Mouse (Mus musculus): ENCODE results near the gene Anxa1. TPM values are rescaled to one million over a fixed set of nuclear protein-coding genes. Genes with fewer than 3 reads are reported as not detected.
A peak's percentile ranks its signal among the peaks of the same experiment; 100 is the strongest.

Gene Anxa1
- polyA plus RNA-seq, 1 experiment from 2014 or later: 39.8 TPM

GRCm38 (mm10) chr19:20389245-20389644, 1.5 kb downstream of the Anxa1 start:
- Histone ChIP-seq H3K36me3 (ENCODE audit: control insufficient read depth, insufficient read depth, low read length) (no peaks in the 10 kb centered on the region), H3K9ac (ENCODE audit: low read length) (no peak overlapping the region), H3K4me3 (ENCODE audit: low read depth, low read length) (0 out of 2 replicates have a peak overlapping the region, but pooled peaks have one; percentile 0), H3K27me3 (replicated peaks; ENCODE audit: control insufficient read depth, insufficient read depth, low read length) (no peaks in the 10 kb centered on the region), H3K4me2 (ENCODE audit: low read length) (peak overlapping the region; percentile 35; the same call in 1 of the 2 replicates), H3K4me1 (replicated peaks; ENCODE audit: control insufficient read depth, insufficient read depth, low read length) (0 out of 2 replicates have a peak, but pooled peaks cover 3% of the 10 kb centered on the region), H3K27ac (ENCODE audit: low read depth) (no peak overlapping the region), H3K9me3 (ENCODE audit: control insufficient read depth, low read length) (no peaks in the 10 kb centered on the region)
- 63% methylated on average over 6 of the region's 6 CpGs for WGBS
- no peak for ATAC-seq (replicated peaks; ENCODE audit: low FRiP score, low TSS enrichment, low read depth)
- DNase-seq (ENCODE audit: low spot score): no peak

GRCm38 (mm10) chr19:20388276-20388675, 2.5 kb downstream of the Anxa1 start:
- H3K9me3 ChIP-seq (ENCODE audit: control insufficient read depth, low read length): no peaks in the 10 kb centered on the region
- no peak for ATAC-seq (replicated peaks; ENCODE audit: low FRiP score, low TSS enrichment, low read depth)

GRCm38 (mm10) chr19:20386296-20386695, 4.4 kb downstream of the Anxa1 start:
- H3K9ac ChIP-seq (ENCODE audit: low read length): no peak overlapping the region
- DNase-seq (ENCODE audit: low spot score) (no peak), ATAC-seq (replicated peaks; ENCODE audit: low FRiP score, low TSS enrichment, low read depth) (no peak)
- H3K4me3 ChIP-seq (ENCODE audit: low read depth, low read length): no peak overlapping the region
- no peaks in the 10 kb centered on the region for H3K9me3 ChIP-seq (ENCODE audit: control insufficient read depth, low read length)
- H3K4me2 ChIP-seq (ENCODE audit: low read length): no peak overlapping the region
- WGBS: 87% methylated on average over 2 of the region's 2 CpGs
- no peaks in the 10 kb centered on the region for H3K36me3 ChIP-seq (ENCODE audit: control insufficient read depth, insufficient read depth, low read length)
- no peak overlapping the region for H3K27ac ChIP-seq (ENCODE audit: low read depth)
- H3K27me3 ChIP-seq (replicated peaks; ENCODE audit: control insufficient read depth, insufficient read depth, low read length): no peaks in the 10 kb centered on the region
- H3K4me1 ChIP-seq (replicated peaks; ENCODE audit: control insufficient read depth, insufficient read depth, low read length): 0 out of 2 replicates have a peak, but pooled peaks cover 3% of the 10 kb centered on the region

More at GRCm38 (mm10) chr19:20388276-20388675, 2.5 kb downstream of the Anxa1 start:
- no peak overlapping the region for H3K9ac ChIP-seq (ENCODE audit: low read length)
- H3K27me3 ChIP-seq (replicated peaks; ENCODE audit: control insufficient read depth, insufficient read depth, low read length): no peaks in the 10 kb centered on the region
- DNase-seq (ENCODE audit: low spot score): no peak
- WGBS: 76% methylated on average over 6 of the region's 6 CpGs
- no peak overlapping the region for H3K4me2 ChIP-seq (ENCODE audit: low read length)
- 0 out of 2 replicates have a peak, but pooled peaks cover 3% of the 10 kb centered on the region for H3K4me1 ChIP-seq (replicated peaks; ENCODE audit: control insufficient read depth, insufficient read depth, low read length)
- H3K36me3 ChIP-seq (ENCODE audit: control insufficient read depth, insufficient read depth, low read length): no peaks in the 10 kb centered on the region
- no peak overlapping the region for H3K27ac ChIP-seq (ENCODE audit: low read depth)
- no peak overlapping the region for H3K4me3 ChIP-seq (ENCODE audit: low read depth, low read length)

GRCm38 (mm10) chr19:20385645-20386044, 5.1 kb downstream of the Anxa1 start:
- no peaks in the 10 kb centered on the region for H3K36me3 ChIP-seq (ENCODE audit: control insufficient read depth, insufficient read depth, low read length)
- DNase-seq (ENCODE audit: low spot score): no peak
- H3K4me2 ChIP-seq (ENCODE audit: low read length): no peak overlapping the region
- no peak overlapping the region for H3K27ac ChIP-seq (ENCODE audit: low read depth)
- no peaks in the 10 kb centered on the region for H3K9me3 ChIP-seq (ENCODE audit: control insufficient read depth, low read length)
- no peak overlapping the region for H3K4me3 ChIP-seq (ENCODE audit: low read depth, low read length)
- WGBS: 86% methylated on average over 6 of the region's 6 CpGs
- ATAC-seq (replicated peaks; ENCODE audit: low FRiP score, low TSS enrichment, low read depth): no peak
- no peaks in the 10 kb centered on the region for H3K27me3 ChIP-seq (replicated peaks; ENCODE audit: control insufficient read depth, insufficient read depth, low read length)
- H3K9ac ChIP-seq (ENCODE audit: low read length): no peak overlapping the region
- 0 out of 2 replicates have a peak, but pooled peaks cover 3% of the 10 kb centered on the region for H3K4me1 ChIP-seq (replicated peaks; ENCODE audit: control insufficient read depth, insufficient read depth, low read length)

- DNase-seq (ENCODE audit: low spot score) (no peak), ATAC-seq (replicated peaks; ENCODE audit: low FRiP score, low TSS enrichment, low read depth) (no peak)
- H3K4me1 ChIP-seq (replicated peaks; ENCODE audit: control insufficient read depth, insufficient read depth, low read length): no peaks in the 10 kb centered on the region
- no peak overlapping the region for H3K4me3 ChIP-seq (ENCODE audit: low read depth, low read length)
- H3K4me2 ChIP-seq (ENCODE audit: low read length): no peak overlapping the region
- H3K27ac ChIP-seq (ENCODE audit: low read depth): no peak overlapping the region
- H3K36me3 ChIP-seq (ENCODE audit: control insufficient read depth, insufficient read depth, low read length): no peaks in the 10 kb centered on the region
- H3K9ac ChIP-seq (ENCODE audit: low read length): no peak overlapping the region
- WGBS: 67% methylated on average over 2 of the region's 2 CpGs
- H3K9me3 ChIP-seq (ENCODE audit: control insufficient read depth, low read length): no peaks in the 10 kb centered on the region
- no peaks in the 10 kb centered on the region for H3K27me3 ChIP-seq (replicated peaks; ENCODE audit: control insufficient read depth, insufficient read depth, low read length)
Measured at GRCm38 (mm10) chr19:20381207-20381752, 9.5 kb downstream of the Anxa1 start.

- no peaks in the 10 kb centered on the region for H3K4me1 ChIP-seq (replicated peaks; ENCODE audit: control insufficient read depth, insufficient read depth, low read length)
- H3K9me3 ChIP-seq (ENCODE audit: control insufficient read depth, low read length): no peaks in the 10 kb centered on the region
- ATAC-seq (replicated peaks; ENCODE audit: low FRiP score, low TSS enrichment, low read depth): no peak
- no peak overlapping the region for H3K27ac ChIP-seq (ENCODE audit: low read depth)
- no peaks in the 10 kb centered on the region for H3K27me3 ChIP-seq (replicated peaks; ENCODE audit: control insufficient read depth, insufficient read depth, low read length)
- no peaks in the 10 kb centered on the region for H3K36me3 ChIP-seq (ENCODE audit: control insufficient read depth, insufficient read depth, low read length)
- H3K9ac ChIP-seq (ENCODE audit: low read length): no peak overlapping the region
- no peak overlapping the region for H3K4me2 ChIP-seq (ENCODE audit: low read length)
- WGBS: 82% methylated on average over 2 of the region's 2 CpGs
- DNase-seq (ENCODE audit: low spot score): no peak
- H3K4me3 ChIP-seq (ENCODE audit: low read depth, low read length): no peak overlapping the region
Measured at GRCm38 (mm10) chr19:20370175-20370574, 20.6 kb downstream of the Anxa1 start.

- ATAC-seq (replicated peaks; ENCODE audit: low FRiP score, low TSS enrichment, low read depth): no peak
- Histone ChIP-seq H3K36me3 (ENCODE audit: control insufficient read depth, insufficient read depth, low read length) (no peaks in the 10 kb centered on the region), H3K4me2 (ENCODE audit: low read length) (no peak overlapping the region), H3K9ac (ENCODE audit: low read length) (no peak overlapping the region), H3K27ac (ENCODE audit: low read depth) (no peak overlapping the region), H3K9me3 (ENCODE audit: control insufficient read depth, low read length) (no peaks in the 10 kb centered on the region), H3K4me1 (replicated peaks; ENCODE audit: control insufficient read depth, insufficient read depth, low read length) (no peaks in the 10 kb centered on the region), H3K4me3 (ENCODE audit: low read depth, low read length) (no peak overlapping the region), H3K27me3 (replicated peaks; ENCODE audit: control insufficient read depth, insufficient read depth, low read length) (no peaks in the 10 kb centered on the region)
- WGBS: 82% methylated on average over 5 of the region's 5 CpGs
- DNase-seq (ENCODE audit: low spot score): no peak
Measured at GRCm38 (mm10) chr19:20366571-20366970, 24.2 kb downstream of the Anxa1 start.

GRCm38 (mm10) chr19:20366010-20366409, 24.7 kb downstream of the Anxa1 start:
- H3K4me1 ChIP-seq (replicated peaks; ENCODE audit: control insufficient read depth, insufficient read depth, low read length): no peaks in the 10 kb centered on the region
- H3K9me3 ChIP-seq (ENCODE audit: control insufficient read depth, low read length): no peaks in the 10 kb centered on the region
- H3K27ac ChIP-seq (ENCODE audit: low read depth): no peak overlapping the region
- H3K36me3 ChIP-seq (ENCODE audit: control insufficient read depth, insufficient read depth, low read length): no peaks in the 10 kb centered on the region
- H3K4me2 ChIP-seq (ENCODE audit: low read length): no peak overlapping the region
- no peak for DNase-seq (ENCODE audit: low spot score)
- H3K9ac ChIP-seq (ENCODE audit: low read length): no peak overlapping the region
- 29% methylated on average over 2 of the region's 2 CpGs for WGBS
- ATAC-seq (replicated peaks; ENCODE audit: low FRiP score, low TSS enrichment, low read depth): no peak
- no peaks in the 10 kb centered on the region for H3K27me3 ChIP-seq (replicated peaks; ENCODE audit: control insufficient read depth, insufficient read depth, low read length)
- H3K4me3 ChIP-seq (ENCODE audit: low read depth, low read length): no peak overlapping the region

GRCm38 (mm10) chr19:20365364-20365763, 25.4 kb downstream of the Anxa1 start:
- WGBS: 86% methylated on average over 2 of the region's 2 CpGs
- H3K4me1 ChIP-seq (replicated peaks; ENCODE audit: control insufficient read depth, insufficient read depth, low read length): no peaks in the 10 kb centered on the region
- H3K27me3 ChIP-seq (replicated peaks; ENCODE audit: control insufficient read depth, insufficient read depth, low read length): no peaks in the 10 kb centered on the region
- H3K36me3 ChIP-seq (ENCODE audit: control insufficient read depth, insufficient read depth, low read length): no peaks in the 10 kb centered on the region
- no peak for ATAC-seq (replicated peaks; ENCODE audit: low FRiP score, low TSS enrichment, low read depth)
- no peak overlapping the region for H3K4me2 ChIP-seq (ENCODE audit: low read length)
- no peak overlapping the region for H3K4me3 ChIP-seq (ENCODE audit: low read depth, low read length)
- no peak overlapping the region for H3K27ac ChIP-seq (ENCODE audit: low read depth)
- H3K9me3 ChIP-seq (ENCODE audit: control insufficient read depth, low read length): no peaks in the 10 kb centered on the region
- H3K9ac ChIP-seq (ENCODE audit: low read length): no peak overlapping the region
- DNase-seq (ENCODE audit: low spot score): no peak

Data from intestine, embryonic 14.5 days (tissue).